Mouse (Mus musculus) liver, adult 2 months (tissue): ENCODE measurements at regions not wholly inside any gene's neighbourhood (a gene's known extent, or its start where the extent isn't known, plus 50 kb on each side); places are given as distances from the start of the nearest gene placed in this dataset.

Experiments used
- CTCF ChIP-seq: fragments of 200-500 bp; IDR thresholded peaks from 2 replicates; pipeline ENCODE4 v1.5.1; 2011; ENCODE audit warnings: low read depth, low read length, control low read depth
- POLR2A ChIP-seq: fragments of 200-500 bp; IDR thresholded peaks from 2 replicates; pipeline ENCODE4 v1.6.1; 2011; ENCODE audit warnings: low read length, control low read depth; ENCODE audit not compliant: insufficient read depth; ENCODE audit errors: extremely low read depth

GRCm38 (mm10) chr6:49906456-49906855 lies 83.9 kb downstream of the Npy start:
- TF ChIP-seq CTCF (no peak), POLR2A (no peak)
